Mouse (Mus musculus): Measurements from ENCODE around the gene Ndufb10. TPM values are rescaled to one million over a fixed set of nuclear protein-coding genes. Genes with fewer than 3 reads are reported as not detected.

The Ndufb10 gene
- polyA plus RNA-seq, 1 experiment from 2014 or later, result 344 TPM

DNA sequence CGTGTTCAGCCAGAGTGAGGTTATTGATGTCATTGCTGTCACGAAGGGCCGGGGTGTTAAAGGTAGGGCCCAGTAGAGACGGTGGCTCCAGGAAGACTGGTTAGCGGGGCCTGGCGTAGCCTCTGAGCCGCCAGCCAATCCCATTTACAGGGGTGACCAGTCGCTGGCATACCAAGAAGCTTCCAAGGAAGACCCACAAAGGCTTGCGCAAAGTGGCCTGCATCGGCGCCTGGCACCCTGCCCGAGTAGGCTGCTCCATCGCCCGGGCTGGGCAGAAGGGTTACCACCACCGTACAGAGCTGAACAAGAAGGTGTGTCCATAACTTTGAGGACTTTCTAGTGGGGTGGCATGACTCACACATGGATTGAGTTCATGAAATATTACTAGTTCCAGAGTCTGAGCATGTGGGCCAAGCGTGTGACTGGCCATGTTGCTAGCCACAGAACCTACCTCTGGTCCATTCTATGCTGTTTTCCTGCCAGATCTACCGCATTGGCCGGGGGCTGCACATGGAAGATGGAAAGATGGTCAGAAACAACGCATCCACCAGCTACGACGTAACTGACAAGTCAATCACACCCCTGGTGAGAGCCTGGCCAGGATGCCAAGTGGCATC, 9.3 kb upstream of the Ndufb10 start:
- no peaks in the 10 kb centered on the region for H3K36me3 ChIP-seq
- ATAC-seq (ENCODE audit: extremely low read depth, insufficient number of reproducible peaks, low FRiP score, low TSS enrichment), result no peak
- H3K4me3 ChIP-seq, result no peak overlapping the region
- H3K4me2 ChIP-seq, result no peak overlapping the region
- H3K27ac ChIP-seq (replicated peaks), result no peak overlapping the region
- no peaks in the 10 kb centered on the region; the same call in 1 of the 2 replicates for H3K27me3 ChIP-seq (replicated peaks)
- H3K4me1 ChIP-seq, result peaks cover 32% of the 10 kb centered on the region
- 89% methylated on average over 21 of the region's 21 CpGs for WGBS
- no peak overlapping the region; the same call in 1 of the 2 replicates for H3K9ac ChIP-seq
- H3K9me3 ChIP-seq, result no peaks in the 10 kb centered on the region

DNA sequence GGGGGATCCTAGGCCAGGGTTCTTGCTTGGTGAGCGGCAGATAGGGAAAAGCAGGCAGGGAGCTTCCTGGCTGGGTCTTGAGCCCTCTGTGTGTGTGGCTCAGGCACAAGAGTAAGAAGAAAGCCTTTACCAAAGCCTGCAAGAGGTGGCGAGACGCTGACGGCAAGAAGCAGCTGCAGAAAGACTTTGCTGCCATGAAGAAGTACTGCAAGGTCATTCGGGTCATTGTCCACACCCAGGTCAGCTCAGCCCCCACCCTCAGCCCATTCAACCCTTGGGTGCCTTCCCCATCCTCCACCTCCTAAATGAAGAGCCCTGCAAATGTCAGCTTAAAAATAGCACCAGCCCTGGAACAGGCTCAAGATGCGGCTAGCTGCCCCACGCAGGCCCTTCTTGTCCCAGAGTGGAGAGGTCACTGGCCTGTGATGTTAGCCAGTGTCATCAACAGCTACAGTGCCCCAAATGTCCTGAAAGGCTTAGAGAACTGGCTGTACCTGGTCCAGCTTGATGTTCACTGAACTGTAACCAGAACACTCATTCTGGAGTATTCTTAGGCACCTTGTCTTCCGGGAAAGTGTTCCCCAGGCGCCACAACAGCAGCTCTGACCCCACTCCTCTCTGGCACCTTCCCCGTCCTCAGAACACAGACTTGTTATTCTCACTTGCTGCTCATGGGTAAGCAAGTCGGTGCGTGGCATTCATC, 8.1 kb upstream of the Ndufb10 start:
- H3K9me3 ChIP-seq, result no peaks in the 10 kb centered on the region
- peak overlapping the region; percentile 50; the same call in 1 of the 2 replicates for H3K9ac ChIP-seq
- H3K36me3 ChIP-seq, result no peaks in the 10 kb centered on the region
- no peak overlapping the region for H3K4me3 ChIP-seq
- ATAC-seq (ENCODE audit: extremely low read depth, insufficient number of reproducible peaks, low FRiP score, low TSS enrichment), result no peak
- peak overlapping the region; percentile 46 for H3K27ac ChIP-seq (replicated peaks)
- peaks cover 25% of the 10 kb centered on the region for H3K4me1 ChIP-seq
- H3K4me2 ChIP-seq, result no peak overlapping the region
- H3K27me3 ChIP-seq (replicated peaks), result peaks cover 3% of the 10 kb centered on the region; the same call in 1 of the 2 replicates
- WGBS, result 59% methylated on average over 12 of the region's 12 CpGs

DNA sequence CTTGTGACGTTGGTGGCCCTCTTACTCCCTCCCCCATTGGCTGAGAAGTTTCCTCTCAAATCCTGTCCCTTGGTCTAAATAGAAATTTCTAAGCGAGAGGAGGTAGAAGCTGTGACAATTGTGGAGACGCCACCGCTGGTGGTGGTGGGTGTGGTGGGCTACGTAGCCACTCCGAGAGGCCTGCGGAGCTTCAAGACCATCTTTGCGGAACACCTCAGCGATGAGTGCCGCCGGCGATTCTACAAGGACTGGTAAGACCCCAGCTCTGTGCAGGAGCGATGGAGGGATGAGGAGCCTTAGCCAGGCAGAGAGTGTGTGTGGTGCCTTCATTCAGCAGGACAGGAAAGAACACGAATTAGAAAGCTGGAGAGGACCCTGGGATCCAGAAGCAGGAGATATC, 6.5 kb upstream of the Ndufb10 start:
- Histone ChIP-seq H3K4me1 (peaks cover 15% of the 10 kb centered on the region), H3K27me3 (replicated peaks) (peaks cover 3% of the 10 kb centered on the region; the same call in 1 of the 2 replicates), H3K9ac (no peak overlapping the region), H3K4me2 (no peak overlapping the region), H3K27ac (replicated peaks) (no peak overlapping the region), H3K4me3 (no peak overlapping the region), H3K9me3 (no peaks in the 10 kb centered on the region), H3K36me3 (no peaks in the 10 kb centered on the region)
- 80% methylated on average over 14 of the region's 14 CpGs for WGBS
- ATAC-seq (ENCODE audit: extremely low read depth, insufficient number of reproducible peaks, low FRiP score, low TSS enrichment), result no peak

DNA sequence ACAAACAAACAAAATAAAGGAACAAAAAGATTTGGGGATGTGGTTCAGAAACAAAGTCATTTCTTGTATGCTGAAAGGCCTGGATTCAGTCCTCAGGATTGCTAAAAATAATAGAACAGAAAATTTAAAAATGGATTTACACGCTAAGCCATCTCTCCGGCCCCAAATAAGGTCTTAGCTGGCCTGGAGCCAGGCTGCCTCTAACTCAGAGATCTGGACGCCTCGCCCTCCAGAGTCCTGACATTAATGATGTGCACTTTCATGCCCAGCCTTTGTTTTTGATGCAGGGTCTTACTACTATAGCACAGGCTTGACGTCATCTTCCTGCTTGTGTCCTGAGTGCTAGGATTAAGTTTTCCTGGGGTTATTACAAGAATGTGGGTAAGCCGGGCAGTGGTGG, 4.8 kb upstream of the Ndufb10 start:
- Histone ChIP-seq H3K27me3 (replicated peaks) (peaks cover 3% of the 10 kb centered on the region; the same call in 1 of the 2 replicates), H3K9me3 (no peaks in the 10 kb centered on the region), H3K4me3 (no peak overlapping the region), H3K27ac (replicated peaks) (no peak overlapping the region), H3K4me2 (no peak overlapping the region), H3K4me1 (peaks cover 10% of the 10 kb centered on the region), H3K9ac (peak overlapping the region; percentile 2; the same call in 1 of the 2 replicates), H3K36me3 (no peaks in the 10 kb centered on the region)
- no peak for ATAC-seq (ENCODE audit: extremely low read depth, insufficient number of reproducible peaks, low FRiP score, low TSS enrichment)
- WGBS, result 60% methylated on average over 6 of the region's 6 CpGs

DNA sequence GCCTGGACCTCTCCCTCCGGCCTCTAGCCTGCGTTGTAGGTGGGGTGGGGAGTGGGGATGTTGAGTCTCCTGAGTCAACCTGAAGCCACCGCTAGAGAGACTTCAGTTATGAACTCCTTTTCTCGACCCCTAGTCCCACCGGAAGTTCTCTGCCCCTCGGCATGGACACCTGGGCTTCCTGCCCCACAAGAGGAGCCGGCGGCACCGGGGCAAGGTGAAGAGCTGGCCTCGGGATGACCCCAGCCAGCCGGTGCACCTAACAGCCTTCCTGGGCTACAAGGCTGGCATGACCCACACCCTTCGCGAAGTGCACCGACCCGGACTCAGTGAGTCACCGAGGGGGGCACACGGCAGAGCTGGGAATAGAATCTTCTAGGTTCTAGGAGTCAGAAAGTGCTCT, 3.9 kb upstream of the Ndufb10 start:
- Histone ChIP-seq H3K36me3 (no peaks in the 10 kb centered on the region), H3K4me2 (no peak overlapping the region), H3K27me3 (replicated peaks) (peaks cover 3% of the 10 kb centered on the region; the same call in 1 of the 2 replicates), H3K4me1 (peaks cover 15% of the 10 kb centered on the region), H3K27ac (replicated peaks) (no peak overlapping the region), H3K9ac (no peak overlapping the region), H3K4me3 (no peak overlapping the region), H3K9me3 (no peaks in the 10 kb centered on the region)
- ATAC-seq (ENCODE audit: extremely low read depth, insufficient number of reproducible peaks, low FRiP score, low TSS enrichment), result no peak
- 60% methylated on average over 17 of the region's 17 CpGs for WGBS

DNA sequence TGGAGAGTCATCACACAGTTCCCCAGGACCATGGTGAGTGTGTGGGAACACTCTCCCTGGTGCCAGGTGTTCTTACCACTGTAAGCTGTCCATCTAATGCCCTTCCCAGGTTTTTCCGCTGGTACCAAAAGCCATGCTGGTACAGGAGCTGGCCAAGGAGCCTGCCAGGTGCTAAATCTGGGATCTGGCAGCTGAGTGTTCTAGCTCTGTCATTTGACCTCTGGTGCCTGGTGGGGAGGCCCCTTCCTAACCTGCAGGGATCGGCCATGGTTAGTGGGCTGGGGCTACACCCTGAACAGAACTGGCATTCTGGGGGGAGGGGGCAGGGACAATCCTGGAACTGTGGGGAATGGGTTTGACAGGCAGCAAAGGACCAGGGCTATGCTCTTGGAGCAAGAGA, 3.3 kb upstream of the Ndufb10 start, which contains the start of gene Rpl3l:
Gene Rpl3l (plus strand): TSS at position 203 of the 400 bp plus-strand sequence.
- Histone ChIP-seq H3K9me3 (no peaks in the 10 kb centered on the region), H3K27ac (replicated peaks) (no peak within 1 kb of the TSS), H3K4me2 (no peak within 1 kb of the TSS), H3K4me1 (peaks cover 19% of the 10 kb centered on the region), H3K4me3 (no peak within 1 kb of the TSS), H3K36me3 (peaks cover 1% of the 10 kb centered on the region), H3K9ac (no peak within 1 kb of the TSS), H3K27me3 (replicated peaks) (0 out of 2 replicates have a peak, but pooled peaks cover 3% of the 10 kb centered on the region)
- 40% methylated on average over 2 of the region's 2 CpGs for WGBS
- ATAC-seq (ENCODE audit: extremely low read depth, insufficient number of reproducible peaks, low FRiP score, low TSS enrichment), result no peak

DNA sequence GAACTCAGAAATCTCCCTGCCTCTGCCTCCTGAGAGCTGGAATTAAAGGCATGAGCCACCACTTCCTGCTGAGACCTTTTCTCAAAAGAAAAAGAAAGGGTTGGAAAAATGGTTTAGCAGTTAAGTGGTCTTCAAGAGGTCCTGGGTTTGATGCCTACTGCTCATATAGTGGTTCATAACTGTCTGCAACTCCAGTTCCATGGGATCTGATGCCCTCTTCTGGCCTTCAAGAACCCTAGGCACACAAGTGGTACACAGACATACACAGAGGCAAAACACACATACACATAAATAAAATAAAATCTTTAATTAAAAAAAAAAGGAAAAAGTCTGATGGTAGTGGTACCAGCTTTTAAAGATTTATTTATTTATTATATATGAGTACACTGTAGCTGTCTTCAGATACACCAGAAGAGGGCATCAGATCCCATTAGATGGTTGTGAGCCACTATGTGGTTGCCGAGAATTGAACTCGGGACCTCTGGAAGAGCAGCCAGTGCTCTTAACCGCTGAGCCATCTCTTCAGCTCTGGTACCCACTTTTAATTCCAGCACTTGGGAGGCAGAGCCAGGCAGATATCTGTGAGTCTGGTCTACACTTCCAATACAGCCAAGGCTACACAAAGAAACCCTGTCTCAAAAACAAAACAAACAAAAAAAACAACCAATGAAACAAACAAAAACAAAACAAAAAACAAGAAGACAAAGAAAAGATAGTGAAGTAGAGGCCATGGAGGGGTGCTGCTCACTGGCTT, 1.5 kb upstream of the Ndufb10 start:
- WGBS, result 60% methylated on average over 3 of the region's 3 CpGs
- Histone ChIP-seq H3K27me3 (replicated peaks) (0 out of 2 replicates have a peak, but pooled peaks cover 3% of the 10 kb centered on the region), H3K4me1 (peaks cover 26% of the 10 kb centered on the region), H3K4me3 (no peak overlapping the region), H3K9ac (no peak overlapping the region), H3K36me3 (peaks cover 17% of the 10 kb centered on the region), H3K4me2 (no peak overlapping the region), H3K27ac (replicated peaks) (no peak overlapping the region), H3K9me3 (no peaks in the 10 kb centered on the region)
- no peak for ATAC-seq (ENCODE audit: extremely low read depth, insufficient number of reproducible peaks, low FRiP score, low TSS enrichment)

DNA sequence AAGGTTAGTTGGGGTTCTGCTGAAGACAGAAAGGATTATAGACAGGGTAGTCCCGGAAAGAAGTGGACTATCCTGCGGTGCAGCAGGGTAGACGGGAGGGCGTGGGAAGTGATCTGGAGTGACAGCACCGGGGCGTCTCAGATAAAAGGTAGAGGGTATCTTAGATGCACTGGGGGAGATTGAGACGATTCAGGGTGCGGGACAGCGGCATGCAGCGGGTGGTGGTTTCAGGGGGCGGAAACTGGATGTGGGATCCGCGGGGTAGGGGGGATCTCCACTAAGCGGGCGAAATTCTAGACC, 447 bp downstream of the Ndufb10 start:
- Histone ChIP-seq H3K27me3 (replicated peaks) (0 out of 2 replicates have a peak, but pooled peaks cover 3% of the 10 kb centered on the region), H3K27ac (replicated peaks) (peak overlapping the region; percentile 92), H3K4me2 (peak overlapping the region; percentile 79), H3K4me1 (peaks cover 29% of the 10 kb centered on the region), H3K9me3 (no peaks in the 10 kb centered on the region), H3K4me3 (peak overlapping the region; percentile 93), H3K36me3 (peaks cover 21% of the 10 kb centered on the region), H3K9ac (peak overlapping the region; percentile 97)
- under 1% methylated on average over 15 of the region's 15 CpGs for WGBS
- no peak for ATAC-seq (ENCODE audit: extremely low read depth, insufficient number of reproducible peaks, low FRiP score, low TSS enrichment)

DNA sequence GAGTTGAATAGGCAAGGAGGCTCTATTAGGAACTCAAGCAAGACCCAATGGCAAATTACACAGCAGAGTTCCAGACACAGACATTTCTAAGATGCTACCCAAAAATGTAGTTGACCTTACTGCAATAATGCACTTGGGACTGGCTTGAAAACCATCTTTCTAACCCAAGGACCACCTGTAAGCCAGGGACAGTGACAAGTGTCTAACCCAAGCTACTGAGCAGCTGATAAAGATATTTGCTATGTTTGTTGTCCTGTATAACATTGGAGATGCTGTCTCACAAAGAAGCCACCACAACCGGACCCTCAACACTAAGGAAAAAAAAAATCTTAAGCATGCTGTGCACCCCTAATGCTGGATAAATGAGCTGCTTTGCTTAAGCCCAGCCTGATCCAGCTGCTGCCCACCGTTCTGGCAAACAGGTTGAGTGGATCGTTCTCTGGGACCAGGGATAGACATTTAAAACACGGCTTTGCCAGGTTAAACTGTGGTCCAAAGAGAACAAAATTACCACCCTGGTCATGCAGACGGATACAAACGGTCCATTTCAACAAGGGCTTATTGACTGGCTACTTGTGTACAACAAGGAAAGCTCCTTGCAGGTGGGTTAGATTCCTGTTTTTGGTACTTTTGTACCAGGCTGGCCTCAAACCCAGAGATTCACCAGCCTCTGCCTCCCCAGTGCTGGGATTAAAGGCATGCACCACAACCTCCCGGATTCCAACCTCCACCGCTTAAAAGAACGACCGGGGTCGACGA, 977 bp downstream of the Ndufb10 start:
- Histone ChIP-seq H3K9ac (peak overlapping the region; percentile 97), H3K27me3 (replicated peaks) (0 out of 2 replicates have a peak, but pooled peaks cover 2% of the 10 kb centered on the region), H3K4me3 (peak overlapping the region; percentile 93), H3K27ac (replicated peaks) (peak overlapping the region; percentile 92), H3K4me2 (peak overlapping the region; percentile 79), H3K9me3 (no peaks in the 10 kb centered on the region), H3K36me3 (peaks cover 23% of the 10 kb centered on the region), H3K4me1 (peaks cover 33% of the 10 kb centered on the region)
- 1% methylated on average over 12 of the region's 12 CpGs for WGBS
- ATAC-seq (ENCODE audit: extremely low read depth, insufficient number of reproducible peaks, low FRiP score, low TSS enrichment), result no peak

DNA sequence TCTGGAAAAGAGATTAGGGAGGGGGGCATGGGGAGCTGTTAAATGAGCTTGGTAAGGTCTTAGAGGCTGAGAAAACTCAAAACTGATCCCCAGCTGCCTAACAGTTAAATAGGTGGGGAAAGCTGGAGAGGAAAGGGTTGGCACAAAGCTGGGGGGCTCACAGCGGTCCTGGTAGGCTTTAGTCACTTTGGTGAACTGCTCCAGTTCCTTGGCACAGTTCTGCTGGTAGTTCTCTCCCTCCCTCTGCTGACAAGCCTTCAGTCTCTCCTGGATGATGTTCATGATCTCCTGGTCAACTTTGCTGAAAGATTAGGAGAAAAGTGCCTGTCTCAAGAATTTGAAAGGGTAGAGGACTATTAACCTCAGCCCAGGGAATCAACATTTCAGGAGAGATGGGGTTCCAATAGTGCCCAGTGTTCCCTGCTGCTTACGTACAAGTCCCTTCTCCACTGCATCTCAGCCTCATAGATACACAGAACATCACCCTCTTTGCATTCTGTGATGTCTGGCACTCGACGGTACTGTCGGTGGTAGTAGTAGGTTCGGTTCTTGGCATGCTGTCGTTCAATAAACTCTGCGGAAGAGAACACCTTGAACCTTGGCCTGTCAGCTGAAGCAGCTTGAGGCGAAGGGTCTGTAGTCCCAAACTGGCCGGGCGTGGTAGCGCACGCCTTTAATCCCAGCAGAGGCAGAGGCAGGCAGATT, 1.9 kb downstream of the Ndufb10 start:
- H3K4me1 ChIP-seq, result peaks cover 33% of the 10 kb centered on the region

More for the DNA sequence above, 1.9 kb downstream of the Ndufb10 start:
- Histone ChIP-seq H3K27me3 (replicated peaks) (no peaks in the 10 kb centered on the region), H3K36me3 (peaks cover 28% of the 10 kb centered on the region), H3K27ac (replicated peaks) (no peak overlapping the region), H3K9me3 (no peaks in the 10 kb centered on the region), H3K9ac (peak overlapping the region; percentile 97), H3K4me2 (peak overlapping the region; percentile 79), H3K4me3 (peak overlapping the region; percentile 93)
- ATAC-seq (ENCODE audit: extremely low read depth, insufficient number of reproducible peaks, low FRiP score, low TSS enrichment), result no peak
- 33% methylated on average over 13 of the region's 13 CpGs for WGBS
